Mouse (Mus musculus): ENCODE measurements around the gene Rag1. TPM values are rescaled to one million over a fixed set of nuclear protein-coding genes. Genes with fewer than 3 reads are reported as not detected.

Gene Rag1
- polyA plus RNA-seq, 1 experiment from 2014 or later, result 0.02 TPM

GRCm38 (mm10) chr2:101645841-101646240, 3.5 kb downstream of the Rag1 start:
- H3K4me3 ChIP-seq (ENCODE audit: low read length), result no peak overlapping the region
- no peaks in the 10 kb centered on the region for H3K9me3 ChIP-seq (ENCODE audit: low read length)
- no peak overlapping the region for H3K9ac ChIP-seq (replicated peaks; ENCODE audit: low read length)
- 91% methylated on average over 1 of the region's 1 CpGs for WGBS
- ATAC-seq (ENCODE audit: low FRiP score, low TSS enrichment), result no peak
- H3K36me3 ChIP-seq (ENCODE audit: insufficient read depth, low read length), result no peaks in the 10 kb centered on the region
- H3K4me2 ChIP-seq (replicated peaks; ENCODE audit: low read depth, low read length), result no peak overlapping the region
- H3K4me1 ChIP-seq (ENCODE audit: insufficient read depth, low read length), result no peaks in the 10 kb centered on the region
- no peaks in the 10 kb centered on the region for H3K27me3 ChIP-seq (ENCODE audit: insufficient read depth, low read length)
- H3K27ac ChIP-seq (ENCODE audit: low read length), result no peak overlapping the region

- Histone ChIP-seq H3K4me2 (replicated peaks; ENCODE audit: low read depth, low read length) (no peak overlapping the region), H3K27ac (ENCODE audit: low read length) (no peak overlapping the region), H3K9me3 (ENCODE audit: low read length) (no peaks in the 10 kb centered on the region), H3K9ac (replicated peaks; ENCODE audit: low read length) (no peak overlapping the region), H3K36me3 (ENCODE audit: insufficient read depth, low read length) (no peaks in the 10 kb centered on the region), H3K4me3 (ENCODE audit: low read length) (no peak overlapping the region), H3K4me1 (ENCODE audit: insufficient read depth, low read length) (no peaks in the 10 kb centered on the region), H3K27me3 (ENCODE audit: insufficient read depth, low read length) (no peaks in the 10 kb centered on the region)
- no peak for ATAC-seq (ENCODE audit: low FRiP score, low TSS enrichment)
- WGBS, result 73% methylated on average over 3 of the region's 3 CpGs
Measured at GRCm38 (mm10) chr2:101639840-101640350, 9.4 kb downstream of the Rag1 start.

DNA sequence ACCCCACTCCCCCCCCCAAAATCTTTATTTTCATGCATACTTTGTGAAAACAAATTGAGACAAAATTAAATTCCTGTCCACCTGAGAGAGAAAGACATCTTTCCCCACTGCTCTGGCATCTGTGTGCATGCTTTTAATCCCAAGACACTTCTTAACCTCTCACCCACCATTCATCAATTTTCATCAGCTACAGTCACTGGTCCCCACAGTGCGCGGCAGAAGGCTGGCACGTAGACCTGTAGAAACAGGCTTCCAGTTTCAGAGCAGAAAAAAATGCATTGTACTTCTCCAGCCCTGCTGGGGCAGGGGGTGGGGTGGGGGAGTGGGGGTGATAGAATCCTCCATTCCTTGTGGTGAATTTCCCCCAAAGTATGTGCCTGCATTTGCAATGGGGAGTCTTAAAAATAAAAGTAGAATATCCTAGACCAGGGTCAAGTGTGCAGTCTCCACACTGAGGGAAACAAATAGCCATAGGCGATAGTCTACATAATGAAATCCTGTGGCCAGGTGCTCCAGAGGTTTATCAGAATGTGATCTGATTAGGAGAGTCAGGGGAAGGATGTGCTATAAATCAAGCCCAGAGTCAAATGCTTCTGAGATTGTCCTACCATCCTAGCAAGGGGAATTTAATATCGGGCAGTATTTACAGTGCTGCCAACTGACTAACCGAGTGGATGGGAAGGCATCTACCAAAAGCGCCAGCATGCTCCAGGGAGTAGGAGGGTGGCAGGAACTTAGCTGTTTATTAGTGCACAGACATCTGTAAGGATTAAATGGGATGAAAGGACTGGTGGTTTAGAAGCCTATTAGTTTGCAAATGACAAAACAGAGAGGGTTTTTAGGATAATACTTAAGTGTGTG, 10.1 kb downstream of the Rag1 start:
- ATAC-seq (ENCODE audit: low FRiP score, low TSS enrichment), result 0 out of 2 replicates have a peak, but pooled peaks have one; percentile 31
- Histone ChIP-seq H3K9ac (replicated peaks; ENCODE audit: low read length) (no peak overlapping the region), H3K9me3 (ENCODE audit: low read length) (no peaks in the 10 kb centered on the region), H3K4me2 (replicated peaks; ENCODE audit: low read depth, low read length) (no peak overlapping the region), H3K4me3 (ENCODE audit: low read length) (no peak overlapping the region), H3K4me1 (ENCODE audit: insufficient read depth, low read length) (no peaks in the 10 kb centered on the region), H3K27me3 (ENCODE audit: insufficient read depth, low read length) (no peaks in the 10 kb centered on the region), H3K36me3 (ENCODE audit: insufficient read depth, low read length) (no peaks in the 10 kb centered on the region), H3K27ac (ENCODE audit: low read length) (no peak overlapping the region)
- 26% methylated on average over 7 of the region's 7 CpGs for WGBS

DNA sequence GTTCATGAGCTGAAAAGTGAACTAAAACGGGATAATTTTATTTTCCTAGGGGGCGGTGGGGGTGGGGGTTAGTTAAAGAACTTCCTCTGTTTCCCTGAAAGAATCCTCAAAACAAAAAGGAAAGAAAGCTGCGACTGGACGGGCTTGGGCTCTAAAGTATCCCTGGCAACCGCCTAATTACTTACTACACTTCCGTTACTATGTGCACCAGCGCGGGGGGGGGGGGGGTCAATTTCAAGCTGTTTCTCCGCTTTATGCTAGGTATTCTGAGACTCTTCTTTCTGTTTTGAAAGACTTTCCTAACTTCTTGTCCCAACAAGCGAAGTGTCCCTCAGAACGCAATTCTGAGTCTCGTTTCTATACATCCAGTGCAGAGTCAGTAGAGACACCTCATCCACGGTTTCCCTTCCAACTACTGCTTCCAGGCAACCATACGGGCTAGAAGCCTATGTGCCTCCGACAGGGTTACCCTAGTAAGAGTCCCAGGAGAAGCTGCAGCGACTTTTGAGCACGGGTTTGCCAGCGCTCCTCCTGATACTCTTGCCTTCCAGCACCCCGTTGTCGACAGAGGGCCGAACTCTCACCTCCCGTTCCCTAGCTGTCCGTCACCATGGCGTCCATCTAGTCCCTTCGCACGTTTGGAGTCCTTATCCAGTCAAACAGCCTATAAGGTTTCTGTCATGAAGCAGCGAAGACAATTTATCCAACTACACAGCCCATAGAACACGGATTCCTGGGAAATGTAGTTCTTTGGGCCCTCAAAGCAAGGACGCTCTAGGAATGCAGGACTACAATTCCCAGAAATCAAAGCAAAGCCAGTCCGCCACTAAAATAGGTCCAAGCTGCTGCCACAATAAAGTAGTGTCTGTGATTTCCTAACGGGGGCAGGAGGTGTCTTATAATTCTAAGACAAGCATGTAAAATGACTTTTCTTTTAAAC, 20.7 kb downstream of the Rag1 start:
- Histone ChIP-seq H3K9ac (replicated peaks; ENCODE audit: low read length) (peak overlapping the region; percentile 83), H3K4me3 (ENCODE audit: low read length) (peak overlapping the region; percentile 89), H3K9me3 (ENCODE audit: low read length) (no peaks in the 10 kb centered on the region), H3K36me3 (ENCODE audit: insufficient read depth, low read length) (no peaks in the 10 kb centered on the region), H3K27ac (ENCODE audit: low read length) (peak overlapping the region; percentile 94), H3K27me3 (ENCODE audit: insufficient read depth, low read length) (no peaks in the 10 kb centered on the region), H3K4me1 (ENCODE audit: insufficient read depth, low read length) (no peaks in the 10 kb centered on the region), H3K4me2 (replicated peaks; ENCODE audit: low read depth, low read length) (peak overlapping the region; percentile 69)
- peak; percentile 99 for ATAC-seq (ENCODE audit: low FRiP score, low TSS enrichment)
- under 1% methylated on average over 29 of the region's 31 CpGs for WGBS

- Histone ChIP-seq H3K27me3 (ENCODE audit: insufficient read depth, low read length) (no peaks in the 10 kb centered on the region), H3K9ac (replicated peaks; ENCODE audit: low read length) (no peak overlapping the region), H3K4me2 (replicated peaks; ENCODE audit: low read depth, low read length) (no peak overlapping the region), H3K9me3 (ENCODE audit: low read length) (no peaks in the 10 kb centered on the region), H3K27ac (ENCODE audit: low read length) (no peak overlapping the region), H3K4me3 (ENCODE audit: low read length) (no peak overlapping the region), H3K4me1 (ENCODE audit: insufficient read depth, low read length) (no peaks in the 10 kb centered on the region), H3K36me3 (ENCODE audit: insufficient read depth, low read length) (no peaks in the 10 kb centered on the region)
- no peak for ATAC-seq (ENCODE audit: low FRiP score, low TSS enrichment)
Measured at GRCm38 (mm10) chr2:101627227-101627626, 22.1 kb downstream of the Rag1 start.

DNA sequence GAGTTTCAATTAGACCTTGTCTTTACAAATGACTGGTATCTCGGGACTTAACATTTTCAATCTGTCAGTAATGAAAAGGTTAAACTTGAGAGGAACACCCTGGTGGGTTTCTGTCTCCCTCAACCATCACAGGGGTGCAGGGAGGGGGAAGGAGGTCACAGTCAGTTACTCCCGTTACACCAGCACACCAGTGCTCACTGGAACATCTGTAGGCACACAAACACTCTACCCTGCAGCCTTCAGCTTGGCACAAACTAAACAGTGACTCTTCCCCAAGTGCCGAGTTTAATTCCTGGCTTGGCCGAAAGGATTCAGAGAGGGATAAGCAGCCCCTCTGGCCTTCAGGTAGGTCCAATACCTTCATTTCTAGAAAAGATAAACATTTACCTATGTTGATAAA, 24.8 kb downstream of the Rag1 start, which contains the start of gene Rag2:
TSS of gene Rag2 (plus strand) at position 193 of the 400 bp plus-strand sequence.
- no peak within 1 kb of the TSS for H3K9ac ChIP-seq (replicated peaks; ENCODE audit: low read length)
- 0 out of 2 replicates have a peak, but pooled peaks cover 5% of the 10 kb centered on the region for H3K4me1 ChIP-seq (ENCODE audit: insufficient read depth, low read length)
- H3K36me3 ChIP-seq (ENCODE audit: insufficient read depth, low read length), result no peaks in the 10 kb centered on the region
- 34% methylated on average over 4 of the region's 4 CpGs for WGBS
- ATAC-seq (ENCODE audit: low FRiP score, low TSS enrichment), result no peak
- H3K9me3 ChIP-seq (ENCODE audit: low read length), result no peaks in the 10 kb centered on the region
- H3K4me3 ChIP-seq (ENCODE audit: low read length), result no peak within 1 kb of the TSS
- H3K4me2 ChIP-seq (replicated peaks; ENCODE audit: low read depth, low read length), result no peak within 1 kb of the TSS
- no peaks in the 10 kb centered on the region for H3K27me3 ChIP-seq (ENCODE audit: insufficient read depth, low read length)
- no peak within 1 kb of the TSS for H3K27ac ChIP-seq (ENCODE audit: low read length)

DNA sequence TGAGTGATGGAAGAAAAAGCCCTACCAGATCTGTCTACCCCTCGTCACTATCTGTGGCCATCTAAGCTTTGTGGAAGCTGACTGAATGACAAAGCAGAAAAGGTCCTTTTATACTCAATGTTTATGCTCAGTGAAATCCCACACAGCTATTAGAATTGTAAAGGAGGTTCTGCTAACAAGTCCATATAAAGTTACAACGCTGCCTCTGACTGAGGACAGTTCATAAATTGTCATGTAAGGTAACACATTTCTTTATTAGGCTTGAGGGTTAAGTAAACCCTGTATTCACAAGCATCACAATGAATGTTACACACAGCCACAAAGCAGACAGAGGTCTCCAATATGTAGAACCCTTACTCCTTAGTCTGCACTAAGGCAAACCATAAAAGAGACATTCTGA, 25.3 kb downstream of the Rag1 start:
- Histone ChIP-seq H3K4me2 (replicated peaks; ENCODE audit: low read depth, low read length) (no peak overlapping the region), H3K9ac (replicated peaks; ENCODE audit: low read length) (no peak overlapping the region), H3K9me3 (ENCODE audit: low read length) (no peaks in the 10 kb centered on the region), H3K4me1 (ENCODE audit: insufficient read depth, low read length) (0 out of 2 replicates have a peak, but pooled peaks cover 5% of the 10 kb centered on the region), H3K36me3 (ENCODE audit: insufficient read depth, low read length) (no peaks in the 10 kb centered on the region), H3K27ac (ENCODE audit: low read length) (no peak overlapping the region), H3K4me3 (ENCODE audit: low read length) (no peak overlapping the region), H3K27me3 (ENCODE audit: insufficient read depth, low read length) (no peaks in the 10 kb centered on the region)
- no peak for ATAC-seq (ENCODE audit: low FRiP score, low TSS enrichment)
- WGBS, result 35% methylated on average over 2 of the region's 2 CpGs

GRCm38 (mm10) chr2:101623042-101623441, 26.3 kb downstream of the Rag1 start:
- Histone ChIP-seq H3K36me3 (ENCODE audit: insufficient read depth, low read length) (no peaks in the 10 kb centered on the region), H3K27ac (ENCODE audit: low read length) (no peak overlapping the region), H3K4me1 (ENCODE audit: insufficient read depth, low read length) (0 out of 2 replicates have a peak, but pooled peaks cover 5% of the 10 kb centered on the region), H3K9me3 (ENCODE audit: low read length) (no peaks in the 10 kb centered on the region), H3K9ac (replicated peaks; ENCODE audit: low read length) (no peak overlapping the region), H3K4me2 (replicated peaks; ENCODE audit: low read depth, low read length) (no peak overlapping the region), H3K4me3 (ENCODE audit: low read length) (no peak overlapping the region), H3K27me3 (ENCODE audit: insufficient read depth, low read length) (no peaks in the 10 kb centered on the region)
- ATAC-seq (ENCODE audit: low FRiP score, low TSS enrichment), result no peak; the same call in 1 of the 2 replicates
- WGBS, result 89% methylated on average over 2 of the region's 2 CpGs

DNA sequence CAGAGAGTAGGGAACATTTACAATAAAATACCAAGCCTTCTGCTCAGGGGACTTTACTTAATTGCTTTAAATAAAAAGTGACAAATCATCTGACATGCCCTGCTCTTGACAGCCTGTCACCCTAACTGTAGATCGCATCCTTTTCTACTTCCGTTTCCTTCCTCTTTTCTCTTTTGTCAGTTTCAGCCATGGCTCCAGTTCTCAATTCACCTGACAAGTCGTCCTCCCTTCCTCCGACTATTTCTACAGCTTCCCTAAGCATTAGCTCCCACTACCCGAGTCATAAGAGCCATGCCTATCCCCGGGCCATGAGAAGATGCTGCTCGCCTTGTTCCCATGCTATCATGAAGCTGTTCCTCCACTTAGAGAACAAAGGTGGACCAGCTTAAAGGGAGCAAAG, 27.7 kb downstream of the Rag1 start:
- Histone ChIP-seq H3K4me3 (ENCODE audit: low read length) (no peak overlapping the region), H3K27ac (ENCODE audit: low read length) (no peak overlapping the region), H3K4me2 (replicated peaks; ENCODE audit: low read depth, low read length) (no peak overlapping the region), H3K36me3 (ENCODE audit: insufficient read depth, low read length) (no peaks in the 10 kb centered on the region), H3K4me1 (ENCODE audit: insufficient read depth, low read length) (0 out of 2 replicates have a peak, but pooled peaks cover 5% of the 10 kb centered on the region), H3K9ac (replicated peaks; ENCODE audit: low read length) (no peak overlapping the region), H3K9me3 (ENCODE audit: low read length) (no peaks in the 10 kb centered on the region), H3K27me3 (ENCODE audit: insufficient read depth, low read length) (no peaks in the 10 kb centered on the region)
- 61% methylated on average over 7 of the region's 7 CpGs for WGBS
- ATAC-seq (ENCODE audit: low FRiP score, low TSS enrichment), result no peak
